Mouse (Mus musculus) C2C12 (cell line): ENCODE data around the gene Hdc.

Experiments
- CEBPB ChIP-seq: IDR thresholded peaks from one replicate; pipeline ENCODE4 v1.6.1; 2011; ENCODE audit warnings: low read depth, mild to moderate bottlenecking, control low read depth, moderate library complexity
- CTCF ChIP-seq: IDR thresholded peaks from one replicate; pipeline ENCODE4 v1.5.1; 2011; ENCODE audit not compliant: control insufficient read depth, insufficient read depth, insufficient read length
- FOSL1 ChIP-seq: IDR thresholded peaks from one replicate; pipeline ENCODE4 v1.8.0; 2011; ENCODE audit warnings: mild to moderate bottlenecking, low read length; ENCODE audit not compliant: poor library complexity, insufficient read depth, severe bottlenecking
- MAX ChIP-seq: IDR thresholded peaks from one replicate; pipeline ENCODE4 v1.6.1; 2011; ENCODE audit warnings: mild to moderate bottlenecking, control low read depth
- MYOD1 ChIP-seq: IDR thresholded peaks from one replicate; pipeline ENCODE4 v1.6.1; 2011; ENCODE audit warnings: low read depth; ENCODE audit not compliant: control insufficient read depth, insufficient read length
- MYOG ChIP-seq: IDR thresholded peaks from one replicate; pipeline ENCODE4 v1.6.1; 2011; ENCODE audit not compliant: control insufficient read depth, insufficient read length; ENCODE audit errors: extremely low read depth
- USF1 ChIP-seq: IDR thresholded peaks from one replicate; pipeline ENCODE4 v1.6.1; 2011; ENCODE audit warnings: low read depth, mild to moderate bottlenecking, control low read depth, moderate library complexity

- TF ChIP-seq MYOD1, result no peak
- TF ChIP-seq USF1, result no peak
- no peak for TF ChIP-seq CTCF
- TF ChIP-seq CEBPB, result no peak
- no peak for TF ChIP-seq MAX
- TF ChIP-seq MYOG, result no peak
- no peak for TF ChIP-seq FOSL1
These were observed 55.5 kb downstream of the Hdc start for GRCm38 (mm10) chr2:126563411-126564105.
